Mouse (Mus musculus): ENCODE data around the gene Chadl.
A peak's percentile ranks its signal among the peaks of the same experiment; 100 is the strongest.

DNA sequence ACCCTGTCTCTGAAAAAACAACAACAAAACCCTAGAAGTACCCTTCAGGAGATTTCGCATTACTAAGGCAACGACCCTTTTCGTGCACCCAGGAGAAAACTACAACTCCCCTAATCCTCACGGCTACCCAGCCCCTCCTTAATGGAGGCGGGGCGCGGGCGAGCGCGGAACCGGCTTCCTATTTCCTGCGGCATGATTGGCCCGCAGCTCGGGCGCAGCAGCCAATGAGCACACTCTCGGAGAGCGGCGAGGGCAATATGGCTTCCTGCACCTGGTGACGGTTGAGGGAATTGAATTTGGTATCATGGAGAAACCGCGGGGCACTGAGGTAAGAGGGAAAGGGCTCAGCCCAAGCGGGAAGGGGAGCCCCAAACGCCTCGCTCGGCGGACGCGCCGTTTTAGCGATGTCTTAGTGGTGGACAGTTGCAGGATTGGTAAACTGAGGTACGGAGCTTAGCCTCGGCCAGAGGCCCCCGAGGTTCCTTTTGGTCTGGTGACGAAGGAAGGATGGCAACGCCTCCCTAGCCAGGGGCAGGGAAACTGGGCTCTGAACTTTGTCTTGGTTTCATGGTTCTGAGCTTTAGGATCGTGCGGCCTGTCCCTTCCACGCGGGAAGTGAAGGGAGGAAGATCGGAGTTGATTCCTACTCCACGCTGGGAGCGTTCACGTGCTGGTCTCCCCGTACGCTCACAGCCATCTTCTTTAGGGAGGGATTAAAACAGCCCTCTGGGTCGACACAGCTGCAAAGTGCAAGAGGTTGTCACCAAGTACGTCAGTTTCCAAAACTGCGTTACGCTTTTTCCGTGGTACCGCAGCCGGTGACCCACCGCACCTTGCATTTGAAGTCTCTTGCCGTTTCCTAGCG, 33.2 kb downstream of the Chadl start, which contains the start of gene L3mbtl2:
- TF ChIP-seq CTCF (conservative IDR thresholded peaks at IDR 0.05; ENCODE audit: insufficient read depth, insufficient read length, low read depth, low read length) (0 out of 2 replicates have a peak, but pooled peaks have one; percentile 30), POLR2A (IDR thresholded peaks at IDR 0.05; ENCODE audit: low read depth, low read length) (no peak)
